Mouse (Mus musculus) hindbrain, postnatal 0 days (tissue): Measurements from ENCODE around the gene Pld1. TPM values are rescaled to one million over a fixed set of nuclear protein-coding genes. Genes with fewer than 3 reads are reported as not detected.

ENCODE experiments used
- ATAC-seq: fragments of 200-750 bp; cut with Nextera tagmentation; 2 replicates; pipeline ENCODE4 v1.8.0; 2017; ENCODE audit warnings: mild to moderate bottlenecking, moderate TSS enrichment, moderate library complexity
- DNase-seq: peaks from one replicate; pipeline ENCODE4 v3.0.0-alpha.2; 2015; ENCODE audit warnings: low spot score
- H3K27ac ChIP-seq: fragments of 300-500 bp; sonication (generic); 2 replicates; pipeline ENCODE4 v1.5.1; 2014; ENCODE audit warnings: mild to moderate bottlenecking
- H3K27me3 ChIP-seq: fragments of 300-500 bp; sonication (generic); 2 replicates; pipeline ENCODE4 v1.6.1; 2014; ENCODE audit warnings: low read length, mixed read lengths; ENCODE audit not compliant: insufficient read depth
- H3K36me3 ChIP-seq: fragments of 300-500 bp; sonication (generic); 2 replicates; pipeline ENCODE4 v1.6.1; 2014; ENCODE audit warnings: low read length, mixed read lengths; ENCODE audit not compliant: insufficient read depth
- H3K4me1 ChIP-seq: fragments of 300-500 bp; sonication (generic); 2 replicates; pipeline ENCODE4 v1.6.1; 2014; ENCODE audit warnings: antibody characterized with exemption, low read length, mixed read lengths; ENCODE audit not compliant: insufficient read depth
- H3K4me2 ChIP-seq: fragments of 300-500 bp; sonication (generic); 2 replicates; pipeline ENCODE4 v1.6.1; 2014; ENCODE audit warnings: low read depth, mild to moderate bottlenecking, low read length, moderate library complexity, mixed read lengths
- H3K4me3 ChIP-seq: fragments of 300-500 bp; sonication (generic); 2 replicates; pipeline ENCODE4 v1.5.1; 2014; ENCODE audit warnings: low read length
- H3K9ac ChIP-seq: fragments of 300-500 bp; sonication (generic); replicated peaks from 2 replicates; pipeline ENCODE4 v1.6.1; 2014; ENCODE audit warnings: mild to moderate bottlenecking, low read length, moderate library complexity, mixed read lengths
- H3K9me3 ChIP-seq: fragments of 300-500 bp; sonication (generic); 2 replicates; pipeline ENCODE4 v1.6.1; 2016; ENCODE audit warnings: low read length, mixed read lengths
- CTCF ChIP-seq: IDR thresholded peaks from 2 replicates; pipeline ENCODE4 v1.5.1; 2016; ENCODE audit warnings: antibody characterized with exemption, control low read depth, low read depth
- WGBS: fragments of 180-500 bp; shearing (Covaris S2); extraction: QIAGEN DNeasy Blood & Tissue Kit; methylation state at CpG from one replicate; pipeline ENCODE4 v1.1.7; 2014; 5-methylcytosine and 5-hydroxymethylcytosine counted together
- polyA plus RNA-seq: library from polyadenylated mRNA; unstranded; fragments of >200 nt; fragmentation: Nextera tagmentation; extraction: Ambion mirVana; gene quantifications from 2 replicates; pipeline ENCODE4 v1.2.1, GENCODE M21; 2015
- total RNA-seq: library from RNA; depleted of rRNA; stranded (reverse); fragments of >200 nt; gene quantifications from 2 replicates; pipeline ENCODE4 v1.2.3, GENCODE M21; 2014

Pld1 gene
- total and polyA plus RNA-seq, 2 experiments from 2014 or later = 3.9 to 10.7 TPM

- ATAC-seq = no peak
Observed at GRCm38 (mm10) chr3:28039760-28040159, 101.3 kb downstream of the Pld1 start.

GRCm38 (mm10) chr3:28041236-28041635, 102.7 kb downstream of the Pld1 start:
- DNase-seq (no peak), ATAC-seq (no peak)
- no peak overlapping the region for H3K4me3 ChIP-seq
- no peaks in the 10 kb centered on the region for H3K36me3 ChIP-seq
- no peaks in the 10 kb centered on the region for H3K4me1 ChIP-seq
- H3K27me3 ChIP-seq = no peaks in the 10 kb centered on the region
- no peak for TF ChIP-seq CTCF
- 92% methylated on average over 8 of the region's 8 CpGs for WGBS
- no peaks in the 10 kb centered on the region for H3K9me3 ChIP-seq
- no peak overlapping the region for H3K9ac ChIP-seq
- H3K4me2 ChIP-seq = no peak overlapping the region
- H3K27ac ChIP-seq = no peak overlapping the region

More at GRCm38 (mm10) chr3:28039760-28040159, 101.3 kb downstream of the Pld1 start:
- H3K9ac ChIP-seq = no peak overlapping the region
- no peak overlapping the region for H3K27ac ChIP-seq
- 13% methylated on average over 1 of the region's 1 CpGs for WGBS
- no peaks in the 10 kb centered on the region for H3K27me3 ChIP-seq
- no peak overlapping the region for H3K4me2 ChIP-seq
- peak; percentile 45 for TF ChIP-seq CTCF
- DNase-seq = peak; percentile 17
- no peaks in the 10 kb centered on the region for H3K36me3 ChIP-seq
- no peaks in the 10 kb centered on the region for H3K4me1 ChIP-seq
- H3K9me3 ChIP-seq = no peaks in the 10 kb centered on the region
- no peak overlapping the region for H3K4me3 ChIP-seq

- ATAC-seq = no peak
Observed at GRCm38 (mm10) chr3:28042366-28042765, 103.9 kb downstream of the Pld1 start.

GRCm38 (mm10) chr3:28047599-28047998, 109.1 kb downstream of the Pld1 start:
- H3K4me2 ChIP-seq = no peak overlapping the region
- no peak overlapping the region for H3K9ac ChIP-seq
- no peaks in the 10 kb centered on the region for H3K27me3 ChIP-seq
- no peaks in the 10 kb centered on the region for H3K9me3 ChIP-seq
- 78% methylated on average over 5 of the region's 5 CpGs for WGBS
- DNase-seq = no peak
- H3K4me3 ChIP-seq = no peak overlapping the region
- no peaks in the 10 kb centered on the region for H3K36me3 ChIP-seq
- H3K27ac ChIP-seq = no peak overlapping the region
- no peaks in the 10 kb centered on the region for H3K4me1 ChIP-seq
- no peak for TF ChIP-seq CTCF
- ATAC-seq = no peak

More at GRCm38 (mm10) chr3:28042366-28042765, 103.9 kb downstream of the Pld1 start:
- no peaks in the 10 kb centered on the region for H3K27me3 ChIP-seq
- TF ChIP-seq CTCF = no peak
- H3K4me1 ChIP-seq = no peaks in the 10 kb centered on the region
- H3K4me3 ChIP-seq = no peak overlapping the region
- H3K27ac ChIP-seq = no peak overlapping the region
- DNase-seq = no peak
- H3K36me3 ChIP-seq = no peaks in the 10 kb centered on the region
- H3K4me2 ChIP-seq = no peak overlapping the region
- no peak overlapping the region for H3K9ac ChIP-seq
- no peaks in the 10 kb centered on the region for H3K9me3 ChIP-seq
- 94% methylated on average over 4 of the region's 4 CpGs for WGBS

- no peak overlapping the region for H3K9ac ChIP-seq
- no peaks in the 10 kb centered on the region for H3K4me1 ChIP-seq
- WGBS = 93% methylated on average over 2 of the region's 2 CpGs
- H3K4me2 ChIP-seq = no peak overlapping the region
- no peak overlapping the region for H3K4me3 ChIP-seq
- H3K27me3 ChIP-seq = no peaks in the 10 kb centered on the region
- ATAC-seq (no peak), DNase-seq (no peak)
- no peak overlapping the region for H3K27ac ChIP-seq
- H3K9me3 ChIP-seq = no peaks in the 10 kb centered on the region
- H3K36me3 ChIP-seq = no peaks in the 10 kb centered on the region
- no peak for TF ChIP-seq CTCF
Observed at GRCm38 (mm10) chr3:28049526-28049925, 111.0 kb downstream of the Pld1 start.

- Histone ChIP-seq H3K4me2 (no peak overlapping the region), H3K36me3 (no peaks in the 10 kb centered on the region), H3K4me3 (no peak overlapping the region), H3K27me3 (no peaks in the 10 kb centered on the region), H3K27ac (no peak overlapping the region), H3K9ac (no peak overlapping the region), H3K9me3 (no peaks in the 10 kb centered on the region), H3K4me1 (no peaks in the 10 kb centered on the region)
- TF ChIP-seq CTCF = no peak
- WGBS = 85% methylated on average over 4 of the region's 4 CpGs
- DNase-seq (no peak), ATAC-seq (no peak)
Observed at GRCm38 (mm10) chr3:28053076-28053475, 114.6 kb downstream of the Pld1 start.

- Histone ChIP-seq H3K27me3 (no peaks in the 10 kb centered on the region), H3K27ac (no peak overlapping the region), H3K4me2 (no peak overlapping the region), H3K36me3 (no peaks in the 10 kb centered on the region), H3K9me3 (no peaks in the 10 kb centered on the region), H3K4me3 (no peak overlapping the region), H3K9ac (no peak overlapping the region), H3K4me1 (no peaks in the 10 kb centered on the region)
- 91% methylated on average over 4 of the region's 4 CpGs for WGBS
- no peak for TF ChIP-seq CTCF
- ATAC-seq (no peak), DNase-seq (no peak)
Observed at GRCm38 (mm10) chr3:28060713-28061112, 122.2 kb downstream of the Pld1 start.
